Mouse (Mus musculus): ENCODE results near the gene Reep3.
"Not testable (repeated sequence)": the region's sequence is repeated elsewhere in the genome, so short reads cannot be mapped to it uniquely, and the experiment has no call there.

Reep3 gene

GRCm38 (mm10) chr10:67096621-67097436 lies at the start of gene Reep3:
Gene Reep3 (minus strand): TSS chr10:67096945.
- peak in 1 of 2 experiments; percentile 13 for DNase-seq (ENCODE audit: low read depth in 1 of 2, low spot score in 2 of 2)

GRCm38 (mm10) chr10:67145623-67146022 lies 48.9 kb upstream of the Reep3 start:
- no peak for DNase-seq (ENCODE audit: low read depth in 1 of 2, low spot score in 2 of 2)

GRCm38 (mm10) chr10:67144269-67144668 lies 47.5 kb upstream of the Reep3 start:
- DNase-seq (ENCODE audit: low read depth in 1 of 2, low spot score in 2 of 2): no peak

GRCm38 (mm10) chr10:67143661-67144060 lies 46.9 kb upstream of the Reep3 start:
- no peak for DNase-seq (ENCODE audit: low read depth in 1 of 2, low spot score in 2 of 2)

GRCm38 (mm10) chr10:67137437-67137836 lies 40.7 kb upstream of the Reep3 start:
- DNase-seq (ENCODE audit: low read depth in 1 of 2, low spot score in 2 of 2): no peak

GRCm38 (mm10) chr10:67134322-67134721 lies 37.6 kb upstream of the Reep3 start:
- no peak for DNase-seq (ENCODE audit: low read depth in 1 of 2, low spot score in 2 of 2)

GRCm38 (mm10) chr10:67131709-67132108 lies 35.0 kb upstream of the Reep3 start:
- DNase-seq (ENCODE audit: low read depth in 1 of 2, low spot score in 2 of 2): no peak

GRCm38 (mm10) chr10:67129531-67129930 lies 32.8 kb upstream of the Reep3 start:
- DNase-seq (ENCODE audit: low read depth in 1 of 2, low spot score in 2 of 2): no peak

- no peak for DNase-seq (ENCODE audit: low read depth in 1 of 2, low spot score in 2 of 2)
These were observed 30.4 kb upstream of the Reep3 start for GRCm38 (mm10) chr10:67126859-67127758.

- no peak for DNase-seq (ENCODE audit: low read depth in 1 of 2, low spot score in 2 of 2)
These were observed 29.5 kb upstream of the Reep3 start for GRCm38 (mm10) chr10:67126061-67126858.

- no peak for DNase-seq (ENCODE audit: low read depth in 1 of 2, low spot score in 2 of 2)
These were observed 27.4 kb upstream of the Reep3 start for GRCm38 (mm10) chr10:67124156-67124555.

GRCm38 (mm10) chr10:67123756-67124155 lies 27.0 kb upstream of the Reep3 start:
- DNase-seq (ENCODE audit: low read depth in 1 of 2, low spot score in 2 of 2): no peak

GRCm38 (mm10) chr10:67120640-67121039 lies 23.9 kb upstream of the Reep3 start:
- DNase-seq (ENCODE audit: low read depth in 1 of 2, low spot score in 2 of 2): no peak

GRCm38 (mm10) chr10:67120180-67120579 lies 23.4 kb upstream of the Reep3 start:
- DNase-seq (ENCODE audit: low read depth in 1 of 2, low spot score in 2 of 2): no peak

- no peak for DNase-seq (ENCODE audit: low read depth in 1 of 2, low spot score in 2 of 2)
These were observed 22.5 kb upstream of the Reep3 start for GRCm38 (mm10) chr10:67119291-67119690.

GRCm38 (mm10) chr10:67116251-67116650 lies 19.5 kb upstream of the Reep3 start:
- no peak for DNase-seq (ENCODE audit: low read depth in 1 of 2, low spot score in 2 of 2)

GRCm38 (mm10) chr10:67115666-67116091 lies 18.9 kb upstream of the Reep3 start:
- DNase-seq (ENCODE audit: low read depth in 1 of 2, low spot score in 2 of 2): no peak

- no peak for DNase-seq (ENCODE audit: low read depth in 1 of 2, low spot score in 2 of 2)
These were observed 18.4 kb upstream of the Reep3 start for GRCm38 (mm10) chr10:67115115-67115514.

- no peak for DNase-seq (ENCODE audit: low read depth in 1 of 2, low spot score in 2 of 2)
These were observed 17.1 kb upstream of the Reep3 start for GRCm38 (mm10) chr10:67113833-67114232.

- DNase-seq (ENCODE audit: low read depth in 1 of 2, low spot score in 2 of 2): not testable (repeated sequence)
These were observed 16.2 kb upstream of the Reep3 start for GRCm38 (mm10) chr10:67112967-67113366.

GRCm38 (mm10) chr10:67111799-67112177 lies 15.0 kb upstream of the Reep3 start:
- DNase-seq (ENCODE audit: low read depth in 1 of 2, low spot score in 2 of 2): no peak
